Mouse (Mus musculus): Measurements from ENCODE around the gene Myo18a.

GRCm38 (mm10) chr11:77903761-77904160 lies 140.7 kb downstream of the Myo18a start:
- TF ChIP-seq CTCF (IDR thresholded peaks at IDR 0.05; ENCODE audit: insufficient read depth, low read length) = no peak
- no peak for TF ChIP-seq POLR2A (IDR thresholded peaks at IDR 0.05; ENCODE audit: borderline replicate concordance, extremely low read depth, low read depth, low read length)

All from lung, adult 2 months (tissue).